ENCODE assay signal across 10 mouse cellular contexts in genomic region chr14:24997786-24998509, GRCm38 (mm10).
A peak's percentile ranks its signal among the peaks of the same experiment; 100 is the strongest.
DNase-seq lines count a peak whose midpoint lies in the region; ATAC-seq and TF ChIP-seq lines count a peak whose summit lies in the region.
"Had no signal": no experiment of that assay in that cellular context is flagged by ENCODE, and none has a peak within 500 bp of the region (broad histone marks: within the 10 kb centered on the region; RNA-seq: fewer than 3 reads in every experiment).

No protein-coding gene starts in this region.

- no peak overlapping the region for H3K4me2 ChIP-seq in heart, embryonic 13.5 days
- H3K4me2 ChIP-seq in embryonic facial prominence, embryonic 14.5 days (ENCODE audit: low read depth, low read length) = no peak overlapping the region
- H3K4me2 ChIP-seq in intestine, embryonic 15.5 days (replicated peaks) = no peak overlapping the region
- no peak overlapping the region for H3K4me2 ChIP-seq in midbrain, embryonic 16.5 days (ENCODE audit: low read length)
- H3K4me2 ChIP-seq: liver, embryonic 11.5 days had no signal

- H3K9me3 ChIP-seq in heart, embryonic 13.5 days = no peaks in the 10 kb centered on the region
- H3K9me3 ChIP-seq in embryonic facial prominence, embryonic 14.5 days (ENCODE audit: control insufficient read depth, low read length) = no peaks in the 10 kb centered on the region
- no peaks in the 10 kb centered on the region for H3K9me3 ChIP-seq in intestine, embryonic 15.5 days
- H3K9me3 ChIP-seq in midbrain, embryonic 16.5 days (replicated peaks; ENCODE audit: control insufficient read depth, low read length, poor library complexity, severe bottlenecking) = no peaks in the 10 kb centered on the region

- peaks cover 43% of the 10 kb centered on the region for H3K4me1 ChIP-seq in heart, embryonic 13.5 days
- peaks cover 29% of the 10 kb centered on the region for H3K4me1 ChIP-seq in embryonic facial prominence, embryonic 14.5 days (ENCODE audit: control insufficient read depth, insufficient read depth, low read length)
- H3K4me1 ChIP-seq in intestine, embryonic 15.5 days (replicated peaks) = peaks cover 23% of the 10 kb centered on the region
- H3K4me1 ChIP-seq in midbrain, embryonic 16.5 days (ENCODE audit: control insufficient read depth, insufficient read depth, low read length) = peaks cover 37% of the 10 kb centered on the region
- no peaks in the 10 kb centered on the region for H3K4me1 ChIP-seq in heart, adult 2 months (ENCODE audit: control insufficient read depth, insufficient read depth, low read length)

- no peak overlapping the region for H3K4me3 ChIP-seq in heart, embryonic 13.5 days
- H3K4me3 ChIP-seq in embryonic facial prominence, embryonic 14.5 days (ENCODE audit: low read depth, low read length) = no peak overlapping the region
- H3K4me3 ChIP-seq in intestine, embryonic 15.5 days (replicated peaks) = no peak overlapping the region
- no peak overlapping the region for H3K4me3 ChIP-seq in midbrain, embryonic 16.5 days (ENCODE audit: low read depth, low read length)
- no peak overlapping the region for H3K4me3 ChIP-seq in heart, adult 2 months

- WGBS in heart, embryonic 13.5 days = 44% methylated on average over 14 of the region's 14 CpGs
- 28% methylated on average over 14 of the region's 14 CpGs for WGBS in embryonic facial prominence, embryonic 14.5 days
- 33% methylated on average over 14 of the region's 14 CpGs for WGBS in intestine, embryonic 15.5 days
- 21% methylated on average over 14 of the region's 14 CpGs for WGBS in midbrain, embryonic 16.5 days
- 84% methylated on average over 14 of the region's 14 CpGs for WGBS in heart, adult 2 months

- no peaks in the 10 kb centered on the region for H3K36me3 ChIP-seq in heart, embryonic 13.5 days
- H3K36me3 ChIP-seq in embryonic facial prominence, embryonic 14.5 days (ENCODE audit: control insufficient read depth, insufficient read depth, low read length) = no peaks in the 10 kb centered on the region
- H3K36me3 ChIP-seq in intestine, embryonic 15.5 days = no peaks in the 10 kb centered on the region
- no peaks in the 10 kb centered on the region for H3K36me3 ChIP-seq in midbrain, embryonic 16.5 days (ENCODE audit: control insufficient read depth, insufficient read depth, low read length)
- no peaks in the 10 kb centered on the region for H3K36me3 ChIP-seq in heart, adult 2 months (ENCODE audit: control insufficient read depth, insufficient read depth, low read length)

- peak overlapping the region; percentile 45; the same call in 1 of the 2 replicates for H3K9ac ChIP-seq in heart, embryonic 13.5 days
- no peak overlapping the region for H3K9ac ChIP-seq in embryonic facial prominence, embryonic 14.5 days (ENCODE audit: low read depth, low read length)
- H3K9ac ChIP-seq in intestine, embryonic 15.5 days = no peak overlapping the region
- no peak overlapping the region for H3K9ac ChIP-seq in midbrain, embryonic 16.5 days (ENCODE audit: low read depth, low read length)
- no peak overlapping the region for H3K9ac ChIP-seq in heart, adult 2 months (ENCODE audit: low read depth, low read length)

- no peaks in the 10 kb centered on the region for H3K79me2 ChIP-seq in heart, adult 2 months (replicated peaks; ENCODE audit: control insufficient read depth, insufficient read depth, low read length)

- no peak for TF ChIP-seq EP300 in heart, adult 2 months (IDR thresholded peaks at IDR 0.05; ENCODE audit: insufficient read depth, low read depth, low read length)

- no peak overlapping the region; the same call in 1 of the 2 replicates for H3K27ac ChIP-seq in heart, embryonic 13.5 days (replicated peaks)
- H3K27ac ChIP-seq in embryonic facial prominence, embryonic 14.5 days (replicated peaks; ENCODE audit: low read depth, low read length) = no peak overlapping the region; the same call in 1 of the 2 replicates
- H3K27ac ChIP-seq in intestine, embryonic 15.5 days = peak overlapping the region; percentile 58
- H3K27ac ChIP-seq in midbrain, embryonic 16.5 days (ENCODE audit: low read length) = no peak overlapping the region
- no peak overlapping the region for H3K27ac ChIP-seq in heart, adult 2 months

- no peaks in the 10 kb centered on the region; the same call in 1 of the 2 replicates for H3K27me3 ChIP-seq in heart, embryonic 13.5 days (replicated peaks)
- H3K27me3 ChIP-seq in embryonic facial prominence, embryonic 14.5 days (replicated peaks; ENCODE audit: control insufficient read depth, insufficient read depth, low read length) = no peaks in the 10 kb centered on the region
- H3K27me3 ChIP-seq in intestine, embryonic 15.5 days (replicated peaks) = no peaks in the 10 kb centered on the region
- H3K27me3 ChIP-seq in midbrain, embryonic 16.5 days (ENCODE audit: control insufficient read depth, insufficient read depth, low read depth, low read length) = no peaks in the 10 kb centered on the region
- H3K27me3 ChIP-seq in heart, adult 2 months (ENCODE audit: control insufficient read depth, insufficient read depth, low read length) = no peaks in the 10 kb centered on the region

- no peak for TF ChIP-seq POLR2A in heart, adult 2 months (IDR thresholded peaks at IDR 0.05; ENCODE audit: insufficient read depth, low read depth, low read length)

- intact Hi-C loops in heart, adult 2 months (cut with DNase I) = no loop called here

- no peak for TF ChIP-seq CTCF in heart, adult 2 months (IDR thresholded peaks at IDR 0.05)

- ATAC-seq in heart, embryonic 13.5 days (ENCODE audit: extremely low read depth, insufficient number of reproducible peaks, low FRiP score, low TSS enrichment) = no peak
- ATAC-seq in embryonic facial prominence, embryonic 14.5 days (ENCODE audit: low read depth) = peak; percentile 80
- ATAC-seq in intestine, embryonic 15.5 days = peak; percentile 80
- ATAC-seq in midbrain, embryonic 16.5 days = peak; percentile 67
- no peak for ATAC-seq in CD4-positive, CD25-positive, alpha-beta regulatory T cell, adult 4 months

- DNase-seq in heart, adult 9 months (ENCODE audit: low spot score in 2 of 2) = no peak
- DNase-seq in embryonic facial prominence, embryonic 14.5 days (ENCODE audit: low spot score) = peak; percentile 76
- DNase-seq in adrenal gland, adult 18-20 months (ENCODE audit: low spot score in 2 of 2) = no peak
- no peak for DNase-seq in heart, adult 2 months
- DNase-seq: cerebellum, adult 2 months had no signal

Comparison
In these comparisons a context has a peak if more than half of its experiments do, and no peak if none do; other contexts are left out.
1. ATAC-seq: peak in embryonic facial prominence, embryonic 14.5 days (single experiment), intestine, embryonic 15.5 days (single experiment) and midbrain, embryonic 16.5 days (single experiment); none in heart, embryonic 13.5 days (single experiment) and CD4-positive, CD25-positive, alpha-beta regulatory T cell, adult 4 months (single experiment).